Mouse (Mus musculus): ENCODE data around the gene Ndc1.

- TF ChIP-seq POLR2AphosphoS5 (IDR thresholded peaks at IDR 0.05; ENCODE audit: insufficient replicate concordance, low read depth, low read length) (no peak), GATA1 (IDR thresholded peaks at IDR 0.05; ENCODE audit: borderline replicate concordance, low read length) (no peak), CTCF (IDR thresholded peaks at IDR 0.05; ENCODE audit: low read depth, low read length) (no peak), TAL1 (conservative IDR thresholded peaks at IDR 0.05; ENCODE audit: low read depth, low read length) (no peak), GATA2 (IDR thresholded peaks at IDR 0.05; ENCODE audit: borderline replicate concordance, low read depth, low read length) (no peak)
These were observed 4.0 kb upstream of the Ndc1 start for GRCm38 (mm10) chr4:107363573-107363972.
